Mouse (Mus musculus): ENCODE measurements around the gene Zbtb16. TPM values are rescaled to one million over a fixed set of nuclear protein-coding genes. Genes with fewer than 3 reads are reported as not detected.

Zbtb16 gene
- polyA plus RNA-seq, 1 experiment = 1.8 TPM

GRCm38 (mm10) chr9:48820791-48821190 lies 15.2 kb downstream of the Zbtb16 start:
- Histone ChIP-seq H3K27me3 (ENCODE audit: control insufficient read depth, insufficient read depth, low read length) (no peaks in the 10 kb centered on the region), H3K4me1 (ENCODE audit: control insufficient read depth, insufficient read depth, insufficient read length, low read length) (0 out of 2 replicates have a peak, but pooled peaks cover 2% of the 10 kb centered on the region), H3K27ac (ENCODE audit: insufficient read depth, low read depth, low read length) (no peak overlapping the region), H3K36me3 (ENCODE audit: control insufficient read depth, insufficient read depth, low read length) (no peaks in the 10 kb centered on the region), H3K4me3 (ENCODE audit: low read depth, low read length) (no peak overlapping the region)
- WGBS = 60% methylated on average over 3 of the region's 3 CpGs
- TF ChIP-seq POLR2A (IDR thresholded peaks at IDR 0.05; ENCODE audit: low read depth, low read length) (no peak), CTCF (IDR thresholded peaks at IDR 0.05; ENCODE audit: extremely low read depth, insufficient read length, insufficient replicate concordance, low read depth, low read length) (no peak)

GRCm38 (mm10) chr9:48819695-48820094 lies 16.3 kb downstream of the Zbtb16 start:
- Histone ChIP-seq H3K4me3 (ENCODE audit: low read depth, low read length) (no peak overlapping the region), H3K27ac (ENCODE audit: insufficient read depth, low read depth, low read length) (no peak overlapping the region), H3K27me3 (ENCODE audit: control insufficient read depth, insufficient read depth, low read length) (no peaks in the 10 kb centered on the region), H3K36me3 (ENCODE audit: control insufficient read depth, insufficient read depth, low read length) (no peaks in the 10 kb centered on the region), H3K4me1 (ENCODE audit: control insufficient read depth, insufficient read depth, insufficient read length, low read length) (0 out of 2 replicates have a peak, but pooled peaks cover 2% of the 10 kb centered on the region)
- 61% methylated on average over 10 of the region's 10 CpGs for WGBS
- TF ChIP-seq POLR2A (IDR thresholded peaks at IDR 0.05; ENCODE audit: low read depth, low read length) (no peak), CTCF (IDR thresholded peaks at IDR 0.05; ENCODE audit: extremely low read depth, insufficient read length, insufficient replicate concordance, low read depth, low read length) (no peak)

- TF ChIP-seq POLR2A (IDR thresholded peaks at IDR 0.05; ENCODE audit: low read depth, low read length) = no peak
- TF ChIP-seq CTCF (IDR thresholded peaks at IDR 0.05; ENCODE audit: extremely low read depth, insufficient read length, insufficient replicate concordance, low read depth, low read length) = no peak
- H3K27me3 ChIP-seq (ENCODE audit: control insufficient read depth, insufficient read depth, low read length) = no peaks in the 10 kb centered on the region
- 77% methylated on average over 3 of the region's 3 CpGs for WGBS
Measured at GRCm38 (mm10) chr9:48819137-48819536, 16.9 kb downstream of the Zbtb16 start.

GRCm38 (mm10) chr9:48817907-48818306 lies 18.1 kb downstream of the Zbtb16 start:
- Histone ChIP-seq H3K4me1 (ENCODE audit: control insufficient read depth, insufficient read depth, insufficient read length, low read length) (0 out of 2 replicates have a peak, but pooled peaks cover 2% of the 10 kb centered on the region), H3K27me3 (ENCODE audit: control insufficient read depth, insufficient read depth, low read length) (no peaks in the 10 kb centered on the region), H3K27ac (ENCODE audit: insufficient read depth, low read depth, low read length) (no peak overlapping the region), H3K36me3 (ENCODE audit: control insufficient read depth, insufficient read depth, low read length) (no peaks in the 10 kb centered on the region), H3K4me3 (ENCODE audit: low read depth, low read length) (no peak overlapping the region)
- 74% methylated on average over 4 of the region's 4 CpGs for WGBS
- TF ChIP-seq POLR2A (IDR thresholded peaks at IDR 0.05; ENCODE audit: low read depth, low read length) = no peak

More at GRCm38 (mm10) chr9:48819137-48819536, 16.9 kb downstream of the Zbtb16 start:
- Histone ChIP-seq H3K27ac (ENCODE audit: insufficient read depth, low read depth, low read length) (no peak overlapping the region), H3K4me3 (ENCODE audit: low read depth, low read length) (no peak overlapping the region), H3K36me3 (ENCODE audit: control insufficient read depth, insufficient read depth, low read length) (no peaks in the 10 kb centered on the region), H3K4me1 (ENCODE audit: control insufficient read depth, insufficient read depth, insufficient read length, low read length) (0 out of 2 replicates have a peak, but pooled peaks cover 2% of the 10 kb centered on the region)

GRCm38 (mm10) chr9:48817399-48817793 lies 18.6 kb downstream of the Zbtb16 start:
- Histone ChIP-seq H3K27me3 (ENCODE audit: control insufficient read depth, insufficient read depth, low read length) (no peaks in the 10 kb centered on the region), H3K36me3 (ENCODE audit: control insufficient read depth, insufficient read depth, low read length) (no peaks in the 10 kb centered on the region), H3K27ac (ENCODE audit: insufficient read depth, low read depth, low read length) (no peak overlapping the region), H3K4me1 (ENCODE audit: control insufficient read depth, insufficient read depth, insufficient read length, low read length) (0 out of 2 replicates have a peak, but pooled peaks cover 2% of the 10 kb centered on the region), H3K4me3 (ENCODE audit: low read depth, low read length) (no peak overlapping the region)
- TF ChIP-seq CTCF (IDR thresholded peaks at IDR 0.05; ENCODE audit: extremely low read depth, insufficient read length, insufficient replicate concordance, low read depth, low read length) (no peak), POLR2A (IDR thresholded peaks at IDR 0.05; ENCODE audit: low read depth, low read length) (no peak)
- WGBS = 64% methylated on average over 7 of the region's 7 CpGs

- Histone ChIP-seq H3K27ac (ENCODE audit: insufficient read depth, low read depth, low read length) (no peak overlapping the region), H3K4me3 (ENCODE audit: low read depth, low read length) (no peak overlapping the region), H3K27me3 (ENCODE audit: control insufficient read depth, insufficient read depth, low read length) (no peaks in the 10 kb centered on the region), H3K4me1 (ENCODE audit: control insufficient read depth, insufficient read depth, insufficient read length, low read length) (0 out of 2 replicates have a peak, but pooled peaks cover 2% of the 10 kb centered on the region), H3K36me3 (ENCODE audit: control insufficient read depth, insufficient read depth, low read length) (no peaks in the 10 kb centered on the region)
- no peak for TF ChIP-seq POLR2A (IDR thresholded peaks at IDR 0.05; ENCODE audit: low read depth, low read length)
- TF ChIP-seq CTCF (IDR thresholded peaks at IDR 0.05; ENCODE audit: extremely low read depth, insufficient read length, insufficient replicate concordance, low read depth, low read length) = no peak
- 62% methylated on average over 10 of the region's 10 CpGs for WGBS
Measured at GRCm38 (mm10) chr9:48816678-48817398, 19.2 kb downstream of the Zbtb16 start.

GRCm38 (mm10) chr9:48816157-48816556 lies 19.9 kb downstream of the Zbtb16 start:
- H3K4me1 ChIP-seq (ENCODE audit: control insufficient read depth, insufficient read depth, insufficient read length, low read length) = 0 out of 2 replicates have a peak, but pooled peaks cover 2% of the 10 kb centered on the region
- no peak for TF ChIP-seq POLR2A (IDR thresholded peaks at IDR 0.05; ENCODE audit: low read depth, low read length)
- no peak for TF ChIP-seq CTCF (IDR thresholded peaks at IDR 0.05; ENCODE audit: extremely low read depth, insufficient read length, insufficient replicate concordance, low read depth, low read length)
- no peaks in the 10 kb centered on the region for H3K36me3 ChIP-seq (ENCODE audit: control insufficient read depth, insufficient read depth, low read length)
- WGBS = 92% methylated on average over 9 of the region's 9 CpGs
- no peak overlapping the region for H3K27ac ChIP-seq (ENCODE audit: insufficient read depth, low read depth, low read length)
- no peaks in the 10 kb centered on the region for H3K27me3 ChIP-seq (ENCODE audit: control insufficient read depth, insufficient read depth, low read length)
- H3K4me3 ChIP-seq (ENCODE audit: low read depth, low read length) = no peak overlapping the region
